Mouse (Mus musculus) hindbrain, embryonic 12.5 days (tissue): Measurements from ENCODE around the gene Rpa2. TPM values are rescaled to one million over a fixed set of nuclear protein-coding genes. Genes with fewer than 3 reads are reported as not detected.
"Not testable (repeated sequence)": the region's sequence is repeated elsewhere in the genome, so short reads cannot be mapped to it uniquely, and the experiment has no call there.

Experiments used
- ATAC-seq: fragments of 200-750 bp; cut with Nextera tagmentation; 2 replicates; pipeline ENCODE4 v1.8.0; 2017; ENCODE audit warnings: moderate TSS enrichment; ENCODE audit not compliant: low FRiP score
- H3K27ac ChIP-seq: fragments of 300-500 bp; sonication (generic); 2 replicates; pipeline ENCODE4 v1.5.1; 2016; ENCODE audit warnings: mild to moderate bottlenecking
- H3K27me3 ChIP-seq: fragments of 300-500 bp; sonication (generic); 2 replicates; pipeline ENCODE4 v1.6.1; 2016; ENCODE audit warnings: mild to moderate bottlenecking
- H3K36me3 ChIP-seq: fragments of 300-500 bp; sonication (generic); 2 replicates; pipeline ENCODE4 v1.6.1; 2016; ENCODE audit warnings: mild to moderate bottlenecking
- H3K4me1 ChIP-seq: fragments of 300-500 bp; sonication (generic); 2 replicates; pipeline ENCODE4 v1.6.1; 2016
- H3K4me2 ChIP-seq: fragments of 300-500 bp; sonication (generic); replicated peaks from 2 replicates; pipeline ENCODE4 v1.6.1; 2016; ENCODE audit warnings: mild to moderate bottlenecking
- H3K4me3 ChIP-seq: fragments of 300-500 bp; sonication (generic); 2 replicates; pipeline ENCODE4 v1.5.1; 2016; ENCODE audit warnings: mild to moderate bottlenecking
- H3K9ac ChIP-seq: fragments of 300-500 bp; sonication (generic); 2 replicates; pipeline ENCODE4 v1.6.1; 2016; ENCODE audit warnings: mild to moderate bottlenecking, moderate library complexity
- H3K9me3 ChIP-seq: fragments of 300-500 bp; sonication (generic); replicated peaks from 2 replicates; pipeline ENCODE4 v1.6.1; 2016; ENCODE audit warnings: mild to moderate bottlenecking
- WGBS: fragments of 180-500 bp; shearing (Covaris S2); methylation state at CpG from one replicate; pipeline ENCODE4 v1.1.7; 2016; 5-methylcytosine and 5-hydroxymethylcytosine counted together
- polyA plus RNA-seq: library from polyadenylated mRNA; unstranded; fragments of >200 nt; fragmentation: Nextera tagmentation; extraction: Ambion mirVana; gene quantifications from 2 replicates; pipeline ENCODE4 v1.2.1, GENCODE M21; 2016

Gene Rpa2
- 74.5 and 83.1 TPM in 2 replicates for polyA plus RNA-seq

GRCm38 (mm10) chr4:132767914-132768876 is at the start of gene Rpa2:
Gene Rpa2, plus strand, starts transcription at chr4:132768332.
- Histone ChIP-seq H3K27me3 (no peaks in the 10 kb centered on the region), H3K9me3 (no peaks in the 10 kb centered on the region), H3K36me3 (peaks cover 27% of the 10 kb centered on the region), H3K4me2 (peak within 1 kb of the TSS; percentile 92), H3K4me1 (peaks cover 12% of the 10 kb centered on the region), H3K9ac (peak within 1 kb of the TSS; percentile 68), H3K27ac (peak within 1 kb of the TSS; percentile 48; the same call in 1 of the 2 replicates), H3K4me3 (peak within 1 kb of the TSS; percentile 87)
- under 1% methylated on average over 71 of the region's 71 CpGs for WGBS
- peak; percentile 97 for ATAC-seq

- H3K27me3 ChIP-seq: no peaks in the 10 kb centered on the region
- 92% methylated on average over 8 of the region's 8 CpGs for WGBS
- peaks cover 11% of the 10 kb centered on the region for H3K4me1 ChIP-seq
Observed at GRCm38 (mm10) chr4:132728233-132728632, 39.9 kb upstream of the Rpa2 start.

GRCm38 (mm10) chr4:132731616-132732015 is 36.5 kb upstream of the Rpa2 start:
- no peaks in the 10 kb centered on the region for H3K27me3 ChIP-seq
- peaks cover 11% of the 10 kb centered on the region for H3K4me1 ChIP-seq
- peaks cover 10% of the 10 kb centered on the region for H3K36me3 ChIP-seq
- WGBS: 54% methylated on average over 12 of the region's 12 CpGs
- H3K9me3 ChIP-seq: no peaks in the 10 kb centered on the region
- peak overlapping the region; percentile 51 for H3K4me3 ChIP-seq
- peak overlapping the region; percentile 83 for H3K4me2 ChIP-seq
- no peak for ATAC-seq
- H3K27ac ChIP-seq: 0 out of 2 replicates have a peak overlapping the region, but pooled peaks have one; percentile 1
- H3K9ac ChIP-seq: peak overlapping the region; percentile 60

More at GRCm38 (mm10) chr4:132728233-132728632, 39.9 kb upstream of the Rpa2 start:
- Histone ChIP-seq H3K27ac (no peak overlapping the region), H3K4me2 (no peak overlapping the region), H3K9ac (no peak overlapping the region), H3K4me3 (no peak overlapping the region), H3K36me3 (peaks cover 33% of the 10 kb centered on the region), H3K9me3 (no peaks in the 10 kb centered on the region)
- ATAC-seq: no peak

GRCm38 (mm10) chr4:132732148-132732684 is 35.9 kb upstream of the Rpa2 start, which contains the start of gene Xkr8:
Gene Xkr8, minus strand, starts transcription at chr4:132732546.
- Histone ChIP-seq H3K4me2 (peak within 1 kb of the TSS; percentile 83), H3K9ac (peak within 1 kb of the TSS; percentile 60), H3K27me3 (no peaks in the 10 kb centered on the region), H3K4me3 (peak within 1 kb of the TSS; percentile 51), H3K27ac (0 out of 2 replicates have a peak within 1 kb of the TSS, but pooled peaks have one; percentile 1), H3K36me3 (peaks cover 7% of the 10 kb centered on the region), H3K4me1 (peaks cover 11% of the 10 kb centered on the region), H3K9me3 (no peaks in the 10 kb centered on the region)
- 3% methylated on average over 34 of the region's 34 CpGs for WGBS
- peak; percentile 97 for ATAC-seq

GRCm38 (mm10) chr4:132733071-132733770 is 34.9 kb upstream of the Rpa2 start:
- Histone ChIP-seq H3K9me3 (no peaks in the 10 kb centered on the region), H3K4me3 (no peak overlapping the region), H3K36me3 (peaks cover under 1% of the 10 kb centered on the region), H3K27ac (no peak overlapping the region), H3K27me3 (no peaks in the 10 kb centered on the region), H3K4me2 (no peak overlapping the region), H3K4me1 (peaks cover 11% of the 10 kb centered on the region), H3K9ac (no peak overlapping the region)
- WGBS: 92% methylated on average over 25 of the region's 25 CpGs
- ATAC-seq: no peak

- H3K36me3 ChIP-seq: no peaks in the 10 kb centered on the region
- H3K4me1 ChIP-seq: peaks cover 11% of the 10 kb centered on the region
- no peak overlapping the region for H3K9ac ChIP-seq
- no peak for ATAC-seq
- no peak overlapping the region for H3K27ac ChIP-seq
- H3K4me2 ChIP-seq: no peak overlapping the region
- H3K4me3 ChIP-seq: no peak overlapping the region
- H3K9me3 ChIP-seq: no peaks in the 10 kb centered on the region
- WGBS: 97% methylated on average over 2 of the region's 2 CpGs
- no peaks in the 10 kb centered on the region for H3K27me3 ChIP-seq
Observed at GRCm38 (mm10) chr4:132734766-132735165, 33.4 kb upstream of the Rpa2 start.

GRCm38 (mm10) chr4:132735389-132735788 is 32.7 kb upstream of the Rpa2 start:
- Histone ChIP-seq H3K36me3 (no peaks in the 10 kb centered on the region), H3K27ac (no peak overlapping the region), H3K9ac (no peak overlapping the region), H3K4me2 (no peak overlapping the region), H3K27me3 (no peaks in the 10 kb centered on the region), H3K4me1 (peaks cover 11% of the 10 kb centered on the region), H3K9me3 (no peaks in the 10 kb centered on the region), H3K4me3 (no peak overlapping the region)
- ATAC-seq: no peak
- 85% methylated on average over 2 of the region's 2 CpGs for WGBS

GRCm38 (mm10) chr4:132735894-132736293 is 32.2 kb upstream of the Rpa2 start:
- no peak overlapping the region for H3K4me2 ChIP-seq
- H3K4me3 ChIP-seq: no peak overlapping the region
- no peaks in the 10 kb centered on the region for H3K9me3 ChIP-seq
- peaks cover 11% of the 10 kb centered on the region for H3K4me1 ChIP-seq
- H3K36me3 ChIP-seq: no peaks in the 10 kb centered on the region
- H3K27ac ChIP-seq: no peak overlapping the region
- no peak for ATAC-seq
- 56% methylated on average over 3 of the region's 3 CpGs for WGBS
- H3K27me3 ChIP-seq: no peaks in the 10 kb centered on the region
- H3K9ac ChIP-seq: no peak overlapping the region

- H3K36me3 ChIP-seq, H3K27ac ChIP-seq, H3K4me1 ChIP-seq, H3K9ac ChIP-seq, H3K4me2 ChIP-seq, H3K9me3 ChIP-seq, ATAC-seq, H3K4me3 ChIP-seq, H3K27me3 ChIP-seq: not testable (repeated sequence)
- 92% methylated on average over 9 of the region's 9 CpGs for WGBS
Observed at GRCm38 (mm10) chr4:132737154-132737553, 31.0 kb upstream of the Rpa2 start.

- no peak overlapping the region for H3K9ac ChIP-seq
- no peak overlapping the region for H3K4me2 ChIP-seq
- no peak overlapping the region for H3K27ac ChIP-seq
- 86% methylated on average over 7 of the region's 7 CpGs for WGBS
- no peaks in the 10 kb centered on the region for H3K9me3 ChIP-seq
- no peaks in the 10 kb centered on the region for H3K4me1 ChIP-seq
- no peak overlapping the region for H3K4me3 ChIP-seq
- no peaks in the 10 kb centered on the region for H3K36me3 ChIP-seq
- no peaks in the 10 kb centered on the region for H3K27me3 ChIP-seq
- ATAC-seq: no peak
Observed at GRCm38 (mm10) chr4:132741491-132741890, 26.6 kb upstream of the Rpa2 start.

GRCm38 (mm10) chr4:132743992-132744911 is 23.9 kb upstream of the Rpa2 start:
- Histone ChIP-seq H3K27ac (no peak overlapping the region), H3K4me3 (no peak overlapping the region), H3K27me3 (no peaks in the 10 kb centered on the region), H3K36me3 (no peaks in the 10 kb centered on the region), H3K4me1 (no peaks in the 10 kb centered on the region), H3K9ac (no peak overlapping the region), H3K9me3 (no peaks in the 10 kb centered on the region), H3K4me2 (no peak overlapping the region)
- ATAC-seq: no peak
- 76% methylated on average over 11 of the region's 11 CpGs for WGBS
